Mouse (Mus musculus) spleen, adult 2 months (tissue): Measurements from ENCODE around the gene Ift43. TPM values are rescaled to one million over a fixed set of nuclear protein-coding genes. Genes with fewer than 3 reads are reported as not detected.

Experiments used
- DNase-seq, 2 experiments: peaks; one replicate each; pipeline versions ENCODE4 v3.0.0 to v3.0.0-alpha.2; 2012 to 2021; ENCODE audit warnings: low spot score in 2 of 2, low read depth in 1 of 2
- H3K27ac ChIP-seq: fragments of 200-500 bp; 2 replicates; pipeline ENCODE4 v1.5.1; 2012; ENCODE audit warnings: low read length, inconsistent platforms; ENCODE audit not compliant: insufficient read depth
- H3K27me3 ChIP-seq: fragments of 200-500 bp; 2 replicates; pipeline ENCODE4 v1.6.1; 2012; ENCODE audit warnings: mild to moderate bottlenecking, moderate library complexity, low read length, inconsistent platforms; ENCODE audit not compliant: control insufficient read depth, insufficient read depth
- H3K36me3 ChIP-seq: fragments of 200-500 bp; 2 replicates; pipeline ENCODE4 v1.6.1; 2012; ENCODE audit warnings: mild to moderate bottlenecking, low read length, inconsistent platforms; ENCODE audit not compliant: control insufficient read depth, insufficient read depth
- H3K4me1 ChIP-seq: fragments of 200-500 bp; 2 replicates; pipeline ENCODE4 v1.6.1; 2011; ENCODE audit warnings: inconsistent platforms; ENCODE audit not compliant: control insufficient read depth, insufficient read depth, insufficient read length
- H3K4me3 ChIP-seq: fragments of 200-500 bp; 2 replicates; pipeline ENCODE4 v1.5.1; 2011; ENCODE audit warnings: mild to moderate bottlenecking, inconsistent platforms; ENCODE audit not compliant: insufficient read depth, insufficient read length; ENCODE audit errors: extremely low read depth
- CTCF ChIP-seq: fragments of 200-500 bp; IDR thresholded peaks from 2 replicates; pipeline ENCODE4 v1.5.1; 2011; ENCODE audit warnings: mild to moderate bottlenecking, inconsistent platforms; ENCODE audit not compliant: insufficient read depth, insufficient read length, insufficient replicate concordance; ENCODE audit errors: extremely low read depth
- POLR2A ChIP-seq: fragments of 200-500 bp; IDR thresholded peaks from 2 replicates; pipeline ENCODE4 v1.6.1; 2011; ENCODE audit warnings: low read depth, low read length, inconsistent platforms
- WGBS: fragments of 180-500 bp; shearing (Covaris S2); methylation state at CpG from one replicate; pipeline ENCODE4 v1.1.7; 2018; 5-methylcytosine and 5-hydroxymethylcytosine counted together
- polyA plus RNA-seq: library from polyadenylated mRNA; depleted of rRNA; stranded (reverse); fragments of >200 nt; gene quantifications from 2 replicates; pipeline ENCODE4 v1.2.3, GENCODE M21; 2012

Ift43 gene
- polyA plus RNA-seq, 1 experiment, result 2.6 TPM

GRCm38 (mm10) chr12:86057516-86057915, 24.8 kb upstream of the Ift43 start:
- Histone ChIP-seq H3K27ac (no peak overlapping the region), H3K4me3 (no peak overlapping the region), H3K4me1 (no peaks in the 10 kb centered on the region), H3K36me3 (no peaks in the 10 kb centered on the region), H3K27me3 (no peaks in the 10 kb centered on the region)
- DNase-seq, result no peak
- TF ChIP-seq CTCF (no peak), POLR2A (no peak)
- 96% methylated on average over 8 of the region's 8 CpGs for WGBS

DNA sequence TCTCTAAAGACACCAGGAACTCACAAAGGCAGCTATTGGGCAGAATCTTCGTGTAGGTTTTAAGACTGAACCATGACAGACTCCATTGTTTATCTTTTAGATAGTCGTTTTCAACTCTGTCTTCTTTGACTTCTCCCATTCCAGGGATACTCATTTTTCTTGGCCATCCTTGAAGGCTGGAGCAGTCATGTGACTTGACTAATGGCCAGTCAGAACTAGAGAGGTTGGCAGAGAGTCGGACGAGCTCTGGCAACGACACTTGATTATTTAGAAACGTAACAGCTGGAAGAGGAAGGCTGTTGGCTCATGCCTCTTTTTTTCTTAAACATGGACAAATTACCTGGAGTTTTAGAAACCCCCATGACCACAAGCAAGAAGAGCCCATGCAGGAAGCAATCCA, 23.0 kb upstream of the Ift43 start:
- DNase-seq, result no peak
- 87% methylated on average over 6 of the region's 6 CpGs for whole genome bisulfite sequencing
- no peak for TF ChIP-seq CTCF
- no peak for TF ChIP-seq POLR2A
- Histone ChIP-seq H3K27me3 (no peaks in the 10 kb centered on the region), H3K27ac (no peak overlapping the region), H3K36me3 (no peaks in the 10 kb centered on the region), H3K4me1 (no peaks in the 10 kb centered on the region), H3K4me3 (no peak overlapping the region)

DNA sequence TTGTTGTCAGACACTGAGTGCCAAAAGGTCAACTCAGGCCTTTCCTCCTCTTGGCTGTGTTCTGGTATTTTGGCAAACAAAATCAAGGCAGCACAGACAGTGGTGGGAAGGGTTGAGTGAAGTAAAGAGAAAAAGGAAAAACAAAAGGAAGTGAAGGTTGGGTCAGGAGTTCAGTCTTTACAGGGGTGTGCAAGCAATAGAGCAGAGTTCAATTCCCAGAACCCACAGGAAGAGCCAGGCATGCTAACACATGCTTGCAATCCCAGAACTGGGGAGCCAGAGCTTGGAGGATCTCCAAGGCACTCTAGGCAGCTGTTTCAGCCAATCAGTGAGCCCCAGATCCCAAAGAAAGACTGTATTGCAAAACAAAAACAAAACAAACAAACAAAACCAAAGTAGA, 17.5 kb upstream of the Ift43 start:
- Histone ChIP-seq H3K4me3 (no peak overlapping the region), H3K36me3 (no peaks in the 10 kb centered on the region), H3K27me3 (no peaks in the 10 kb centered on the region), H3K27ac (no peak overlapping the region), H3K4me1 (no peaks in the 10 kb centered on the region)
- no peak for DNase-seq
- TF ChIP-seq CTCF, result no peak
- no peak for TF ChIP-seq POLR2A

- Histone ChIP-seq H3K36me3 (no peaks in the 10 kb centered on the region), H3K4me1 (no peaks in the 10 kb centered on the region), H3K27ac (no peak overlapping the region), H3K27me3 (no peaks in the 10 kb centered on the region), H3K4me3 (no peak overlapping the region)
- TF ChIP-seq CTCF, result no peak
- TF ChIP-seq POLR2A, result no peak
- DNase-seq, result no peak
- WGBS, result 93% methylated on average over 6 of the region's 6 CpGs
Observed at GRCm38 (mm10) chr12:86071432-86071831, 10.9 kb upstream of the Ift43 start.

GRCm38 (mm10) chr12:86074681-86075080, 7.7 kb upstream of the Ift43 start:
- 91% methylated on average over 12 of the region's 12 CpGs for WGBS
- Histone ChIP-seq H3K27me3 (no peaks in the 10 kb centered on the region), H3K4me3 (no peak overlapping the region), H3K27ac (no peak overlapping the region), H3K4me1 (no peaks in the 10 kb centered on the region), H3K36me3 (no peaks in the 10 kb centered on the region)
- TF ChIP-seq POLR2A, result no peak
- no peak for TF ChIP-seq CTCF
- no peak for DNase-seq

- Histone ChIP-seq H3K4me3 (no peak overlapping the region), H3K27me3 (no peaks in the 10 kb centered on the region), H3K27ac (no peak overlapping the region), H3K36me3 (no peaks in the 10 kb centered on the region), H3K4me1 (no peaks in the 10 kb centered on the region)
- TF ChIP-seq CTCF, result no peak
- no peak for TF ChIP-seq POLR2A
- 92% methylated on average over 7 of the region's 7 CpGs for WGBS
- no peak for DNase-seq
Observed at GRCm38 (mm10) chr12:86075358-86075757, 7.0 kb upstream of the Ift43 start.

GRCm38 (mm10) chr12:86076321-86076901, 5.9 kb upstream of the Ift43 start:
- H3K27ac ChIP-seq, result no peak overlapping the region
- WGBS, result 49% methylated on average over 13 of the region's 13 CpGs
- H3K27me3 ChIP-seq, result no peaks in the 10 kb centered on the region
- no peak overlapping the region for H3K4me3 ChIP-seq
- TF ChIP-seq POLR2A (no peak), CTCF (peak; percentile 6; the same call in 1 of the 2 replicates)
- DNase-seq, result no peak
- H3K4me1 ChIP-seq, result no peaks in the 10 kb centered on the region
- H3K36me3 ChIP-seq, result no peaks in the 10 kb centered on the region
